In the genomic region with DNA sequence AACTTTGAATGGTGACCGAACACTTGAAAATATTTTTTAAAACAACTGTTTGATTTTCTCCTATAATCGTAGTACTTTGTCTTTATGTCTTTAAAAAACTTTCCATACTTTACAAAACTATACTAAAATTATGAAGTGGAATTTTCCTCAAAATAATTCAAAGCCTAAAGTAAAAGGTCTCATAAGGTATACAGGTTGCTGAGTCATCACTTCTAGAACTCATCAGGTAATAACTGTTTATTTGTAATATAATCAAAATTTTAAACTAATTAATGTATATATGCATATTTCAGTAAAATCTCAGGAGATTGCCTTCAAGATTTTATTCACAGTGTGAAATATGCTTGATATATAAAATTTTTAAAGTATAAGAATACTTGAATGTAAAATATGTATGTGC, we compare ENCODE assay signal across 31 mouse cellular contexts.
"Had no signal": no experiment of that assay in that cellular context is flagged by ENCODE, and none has a peak within 500 bp of the region (broad histone marks: within the 10 kb centered on the region; RNA-seq: fewer than 3 reads in every experiment).

No protein-coding gene starts in this region.

- H3K4me2 ChIP-seq: heart, embryonic 11.5 days; heart, embryonic 12.5 days; heart, embryonic 13.5 days; heart, embryonic 15.5 days; hindbrain, embryonic 12.5 days; hindbrain, embryonic 13.5 days; hindbrain, embryonic 14.5 days; hindbrain, embryonic 15.5 days; intestine, embryonic 15.5 days; kidney, embryonic 15.5 days had no signal

- H3K36me3 ChIP-seq: heart, embryonic 12.5 days; heart, embryonic 13.5 days; heart, embryonic 15.5 days; hindbrain, embryonic 10.5 days; hindbrain, embryonic 12.5 days; hindbrain, embryonic 13.5 days; hindbrain, embryonic 15.5 days; intestine, embryonic 15.5 days; kidney, embryonic 15.5 days had no signal

- DNase-seq: heart, postnatal 10 days; heart, postnatal 14 days; heart, postnatal 36 days; heart, postnatal 4 days; kidney, adult 11 months; kidney, adult 18-20 months; kidney, adult 2 months; kidney, adult 8-10 months; kidney, adult 9 months; kidney, postnatal 10 days; kidney, postnatal 14 days; kidney, postnatal 25 days; kidney, postnatal 36 days; kidney, postnatal 4 days; layer of hippocampus, adult 9-11 months; layer of hippocampus, postnatal 36 days had no signal

- H3K27ac ChIP-seq: heart, embryonic 13.5 days; heart, embryonic 15.5 days; hindbrain, embryonic 10.5 days; hindbrain, embryonic 12.5 days; hindbrain, embryonic 13.5 days; hindbrain, embryonic 14.5 days; hindbrain, embryonic 15.5 days; hindbrain, postnatal 0 days; intestine, embryonic 15.5 days; kidney, embryonic 15.5 days; kidney, postnatal 0 days; layer of hippocampus, adult 2 months; left cerebral cortex, adult 2 months had no signal

- H3K9ac ChIP-seq: heart, embryonic 12.5 days; heart, embryonic 13.5 days; heart, embryonic 15.5 days; hindbrain, embryonic 12.5 days; hindbrain, embryonic 13.5 days; hindbrain, embryonic 14.5 days; hindbrain, embryonic 15.5 days; intestine, embryonic 15.5 days; kidney, embryonic 15.5 days had no signal

- H3K27me3 ChIP-seq: heart, embryonic 12.5 days; heart, embryonic 13.5 days; heart, embryonic 15.5 days; hindbrain, embryonic 12.5 days; hindbrain, embryonic 13.5 days; hindbrain, embryonic 15.5 days; intestine, embryonic 15.5 days; kidney, embryonic 15.5 days had no signal

- H3K4me3 ChIP-seq: heart, embryonic 12.5 days; heart, embryonic 13.5 days; heart, embryonic 15.5 days; hindbrain, embryonic 10.5 days; hindbrain, embryonic 12.5 days; hindbrain, embryonic 13.5 days; hindbrain, embryonic 15.5 days; intestine, embryonic 15.5 days; kidney, embryonic 15.5 days; layer of hippocampus, adult 2 months; left cerebral cortex, adult 2 months had no signal

- H3K4me1 ChIP-seq: heart, embryonic 12.5 days; heart, embryonic 13.5 days; heart, embryonic 15.5 days; hindbrain, embryonic 10.5 days; hindbrain, embryonic 12.5 days; hindbrain, embryonic 13.5 days; hindbrain, embryonic 15.5 days; intestine, embryonic 15.5 days; kidney, embryonic 15.5 days had no signal

- H3K9me3 ChIP-seq: heart, embryonic 12.5 days; heart, embryonic 13.5 days; heart, embryonic 15.5 days; hindbrain, embryonic 10.5 days; hindbrain, embryonic 12.5 days; hindbrain, embryonic 13.5 days; hindbrain, embryonic 15.5 days; intestine, embryonic 15.5 days; kidney, embryonic 15.5 days had no signal
